Mouse (Mus musculus) brain, embryonic 14.5 days (tissue): ENCODE measurements around the gene Fam76b. TPM values are rescaled to one million over a fixed set of nuclear protein-coding genes. Genes with fewer than 3 reads are reported as not detected.

Source experiments
- DNase-seq: peaks from one replicate; pipeline ENCODE4 v3.0.0-alpha.2; 2011; ENCODE audit warnings: low read depth
- POLR2A ChIP-seq: fragments of 200-500 bp; IDR thresholded peaks from 2 replicates; pipeline ENCODE4 v1.6.1; 2012; ENCODE audit warnings: mild to moderate bottlenecking, inconsistent platforms, borderline replicate concordance; ENCODE audit not compliant: poor library complexity, insufficient read depth, insufficient read length, severe bottlenecking; ENCODE audit errors: extremely low read depth
- polyA plus RNA-seq: library from polyadenylated mRNA; depleted of rRNA; stranded (reverse); fragments of >200 nt; gene quantifications from 2 replicates; pipeline ENCODE4 v1.2.3, GENCODE M21; 2012; rRNA removed

Gene Fam76b
- polyA plus RNA-seq, 1 experiment, result 35.9 TPM

GRCm38 (mm10) chr9:13904091-13904779, 76.7 kb downstream of the Fam76b start:
- DNase-seq, result no peak
- TF ChIP-seq POLR2A, result no peak

Other genes with a start within 250 kb of the Fam76b start
- gene Mtmr2, start 79.3 kb upstream of the Fam76b start, polyA plus RNA-seq, result 20.8 and 24.8 TPM in 2 replicates
- gene Cep57, start 609 bp upstream of the Fam76b start, polyA plus RNA-seq, result 34.7 and 40.4 TPM in 2 replicates